Mouse (Mus musculus) intestine, postnatal 0 days (tissue): ENCODE measurements around the gene Foxo4. TPM values are rescaled to one million over a fixed set of nuclear protein-coding genes. Genes with fewer than 3 reads are reported as not detected.

Experiments used
- ATAC-seq: fragments of 200-750 bp; cut with Nextera tagmentation; 2 replicates; pipeline ENCODE4 v1.8.0; 2017; ENCODE audit warnings: mild to moderate bottlenecking, moderate TSS enrichment, moderate library complexity
- H3K27ac ChIP-seq: fragments of 300-500 bp; sonication (generic); 2 replicates; pipeline ENCODE4 v1.5.1; 2014; ENCODE audit warnings: mild to moderate bottlenecking, low read depth, low read length, moderate library complexity
- H3K27me3 ChIP-seq: fragments of 300-500 bp; sonication (generic); replicated peaks from 2 replicates; pipeline ENCODE4 v1.6.1; 2014; ENCODE audit warnings: low read length, mixed read lengths; ENCODE audit not compliant: control insufficient read depth, insufficient read depth
- H3K36me3 ChIP-seq: fragments of 300-500 bp; sonication (generic); 2 replicates; pipeline ENCODE4 v1.6.1; 2014; ENCODE audit warnings: mild to moderate bottlenecking, moderate library complexity; ENCODE audit not compliant: control insufficient read depth, insufficient read depth
- H3K4me1 ChIP-seq: fragments of 300-500 bp; sonication (generic); replicated peaks from 2 replicates; pipeline ENCODE4 v1.6.1; 2014; ENCODE audit warnings: antibody characterized with exemption, low read length, mixed read lengths; ENCODE audit not compliant: control insufficient read depth, insufficient read depth
- H3K4me2 ChIP-seq: fragments of 300-500 bp; sonication (generic); replicated peaks from 2 replicates; pipeline ENCODE4 v1.6.1; 2014; ENCODE audit warnings: low read depth, mild to moderate bottlenecking, moderate library complexity
- H3K4me3 ChIP-seq: fragments of 300-500 bp; sonication (generic); 2 replicates; pipeline ENCODE4 v1.5.1; 2014; ENCODE audit warnings: low read depth, low read length
- H3K9ac ChIP-seq: fragments of 300-500 bp; sonication (generic); 2 replicates; pipeline ENCODE4 v1.6.1; 2014; ENCODE audit warnings: mild to moderate bottlenecking, low read depth, low read length
- H3K9me3 ChIP-seq: fragments of 300-500 bp; sonication (generic); 2 replicates; pipeline ENCODE4 v1.6.1; 2016; ENCODE audit warnings: mixed run types; ENCODE audit not compliant: control insufficient read depth
- CTCF ChIP-seq: sonication (generic); IDR thresholded peaks from 2 replicates; pipeline ENCODE4 v1.5.1; 2016; ENCODE audit warnings: low read depth, mild to moderate bottlenecking, control low read depth, antibody characterized with exemption, moderate library complexity
- WGBS: fragments of 180-500 bp; shearing (Covaris S2); extraction: QIAGEN DNeasy Blood & Tissue Kit; methylation state at CpG from one replicate; pipeline ENCODE4 v1.1.7; 2014; 5-methylcytosine and 5-hydroxymethylcytosine counted together
- polyA plus RNA-seq: library from polyadenylated mRNA; unstranded; fragments of >200 nt; fragmentation: Nextera tagmentation; extraction: Ambion mirVana; gene quantifications from 2 replicates; pipeline ENCODE4 v1.2.1, GENCODE M21; 2015

Foxo4 gene
- polyA plus RNA-seq, 1 experiment from 2014 or later, result 1.4 TPM

DNA sequence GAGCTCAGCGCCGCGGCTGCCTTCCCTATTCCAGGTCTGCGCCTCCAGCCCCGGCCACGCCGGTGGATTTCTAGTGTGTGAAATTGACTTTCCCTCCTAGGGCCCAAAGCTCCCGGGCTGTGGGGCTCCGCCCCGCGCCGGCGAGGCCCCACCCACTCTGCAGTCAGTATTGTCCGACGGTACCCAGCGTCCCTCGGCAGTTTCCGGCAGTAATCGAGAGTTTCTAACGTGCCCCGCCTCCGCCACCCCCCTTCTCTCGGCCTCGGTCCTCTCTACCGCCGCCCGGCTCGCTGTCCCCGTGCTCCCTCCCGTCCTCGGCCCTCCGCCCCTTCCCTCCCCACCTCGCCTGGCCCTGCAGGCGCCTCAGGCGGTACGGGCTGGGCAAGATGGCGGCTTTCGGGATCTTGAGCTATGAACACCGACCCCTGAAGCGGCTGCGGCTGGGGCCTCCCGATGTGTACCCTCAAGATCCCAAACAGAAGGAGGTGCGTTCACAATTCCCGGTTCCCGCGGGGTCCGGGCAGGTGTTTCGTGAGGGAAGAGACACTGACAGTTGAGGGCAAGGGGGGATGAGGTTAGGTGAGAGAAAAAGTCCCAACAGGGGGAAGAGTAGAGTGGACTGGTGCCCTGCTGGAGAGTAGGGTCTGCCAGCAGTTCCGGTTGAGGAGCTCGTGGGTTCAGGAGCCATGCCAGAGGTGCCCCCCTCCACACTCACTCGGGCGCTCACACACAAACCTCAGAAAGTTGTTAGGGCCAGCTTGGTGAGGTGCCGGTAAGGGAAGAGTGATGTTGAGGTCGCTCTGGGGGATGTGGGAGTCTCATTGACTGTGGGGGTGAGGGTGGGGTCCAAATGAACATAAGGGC lies 19.8 kb downstream of the Foxo4 start, which contains the start of gene Med12:
Gene Med12, plus strand, starts transcription at position 156 of the 864 bp plus-strand sequence.
- H3K27me3 ChIP-seq, result no peaks in the 10 kb centered on the region
- peak; percentile 98 for ATAC-seq
- peak within 1 kb of the TSS; percentile 66 for H3K4me2 ChIP-seq
- 24% methylated on average over 53 of the region's 54 CpGs for WGBS
- 0 out of 2 replicates have a peak within 1 kb of the TSS, but pooled peaks have one; percentile 21 for H3K27ac ChIP-seq
- peak within 1 kb of the TSS; percentile 56 for H3K9ac ChIP-seq
- H3K4me1 ChIP-seq, result no peaks in the 10 kb centered on the region
- TF ChIP-seq CTCF, result 0 out of 2 replicates have a peak, but pooled peaks have one; percentile 11
- peaks cover 5% of the 10 kb centered on the region; the same call in 1 of the 2 replicates for H3K36me3 ChIP-seq
- peak within 1 kb of the TSS; percentile 59 for H3K4me3 ChIP-seq
- H3K9me3 ChIP-seq, result no peaks in the 10 kb centered on the region

DNA sequence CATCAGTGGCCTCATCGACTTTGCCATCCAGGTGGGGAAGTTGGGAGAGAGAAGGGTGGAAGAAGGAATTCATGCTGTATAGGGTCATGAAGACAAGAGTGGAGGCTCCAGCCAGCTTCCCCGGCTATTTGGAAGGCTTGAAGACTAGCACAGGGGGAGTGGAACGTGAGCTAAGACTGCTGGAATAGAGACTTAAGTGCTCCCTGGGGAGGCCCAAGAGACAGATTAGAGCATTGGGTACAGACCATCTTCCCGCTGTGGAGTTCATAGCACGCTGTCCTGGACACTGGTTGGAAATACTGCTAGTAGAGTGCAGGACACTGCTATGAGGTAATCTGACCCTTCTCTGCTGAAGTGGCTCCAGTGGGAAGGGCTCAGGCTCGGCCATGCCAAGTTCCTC lies 28.5 kb downstream of the Foxo4 start:
- no peak for TF ChIP-seq CTCF
- Histone ChIP-seq H3K4me3 (no peak overlapping the region), H3K36me3 (peaks cover 26% of the 10 kb centered on the region), H3K4me2 (no peak overlapping the region), H3K4me1 (no peaks in the 10 kb centered on the region), H3K9me3 (no peaks in the 10 kb centered on the region), H3K27me3 (no peaks in the 10 kb centered on the region), H3K9ac (no peak overlapping the region), H3K27ac (no peak overlapping the region)
- ATAC-seq, result no peak
- 90% methylated on average over 6 of the region's 6 CpGs for whole genome bisulfite sequencing

DNA sequence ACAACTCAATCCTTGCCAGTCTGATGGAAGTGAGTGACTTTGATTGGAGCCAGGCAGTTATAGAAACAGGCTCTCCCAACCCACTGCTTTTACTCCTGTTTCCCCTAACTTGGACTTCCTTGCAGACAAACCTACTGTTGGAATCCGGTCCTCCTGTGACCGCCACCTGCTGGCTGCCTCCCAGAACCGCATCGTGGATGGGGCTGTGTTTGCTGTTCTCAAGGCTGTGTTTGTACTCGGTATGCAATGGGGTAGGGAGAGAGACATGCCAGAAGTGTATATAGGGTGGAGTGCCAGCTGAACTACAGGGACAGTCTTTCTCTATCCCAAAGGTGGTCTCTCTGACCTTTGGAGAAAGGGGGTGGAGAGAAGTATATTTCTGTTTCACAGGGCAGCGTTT lies 31.2 kb downstream of the Foxo4 start:
- Histone ChIP-seq H3K9ac (no peak overlapping the region), H3K36me3 (peaks cover 30% of the 10 kb centered on the region), H3K27ac (no peak overlapping the region), H3K4me1 (no peaks in the 10 kb centered on the region), H3K9me3 (no peaks in the 10 kb centered on the region), H3K4me2 (no peak overlapping the region), H3K27me3 (no peaks in the 10 kb centered on the region), H3K4me3 (no peak overlapping the region)
- no peak for ATAC-seq
- 25% methylated on average over 6 of the region's 6 CpGs for WGBS
- TF ChIP-seq CTCF, result peak; percentile 82

DNA sequence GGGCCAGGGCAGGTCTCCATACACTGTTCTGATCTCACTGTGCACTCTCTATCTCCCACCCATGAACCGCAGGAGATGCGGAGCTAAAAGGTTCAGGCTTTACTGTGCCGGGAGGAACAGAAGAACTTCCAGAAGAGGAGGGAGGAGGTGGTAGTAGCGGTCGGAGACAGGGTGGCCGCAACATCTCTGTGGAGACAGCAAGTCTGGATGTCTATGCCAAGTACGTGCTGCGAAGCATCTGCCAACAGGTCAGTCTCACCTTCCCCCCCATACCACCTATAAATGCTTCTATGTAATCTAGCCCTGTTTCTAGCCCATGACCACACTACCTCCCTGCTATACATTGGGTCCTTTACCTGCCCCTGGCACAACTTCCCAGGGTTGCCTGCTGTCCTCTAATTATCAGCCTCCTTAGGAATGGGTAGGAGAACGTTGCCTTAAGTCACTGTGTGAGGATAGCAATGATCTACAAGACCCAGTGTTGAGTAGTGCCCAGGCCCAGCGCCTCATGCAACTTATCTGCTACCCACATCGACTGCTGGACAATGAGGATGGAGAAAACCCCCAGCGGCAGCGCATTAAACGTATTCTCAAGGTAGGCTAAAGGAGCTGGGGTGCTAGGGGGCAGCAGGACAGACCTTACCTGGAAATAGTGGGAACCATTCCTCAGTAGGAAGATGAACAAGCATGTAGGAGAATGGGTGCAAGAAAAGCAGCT lies 31.8 kb downstream of the Foxo4 start:
- H3K27me3 ChIP-seq, result no peaks in the 10 kb centered on the region
- H3K9me3 ChIP-seq, result no peaks in the 10 kb centered on the region
- WGBS, result 88% methylated on average over 14 of the region's 14 CpGs
- ATAC-seq, result no peak
- H3K4me2 ChIP-seq, result no peak overlapping the region
- no peak overlapping the region for H3K27ac ChIP-seq
- H3K4me3 ChIP-seq, result no peak overlapping the region
- H3K4me1 ChIP-seq, result no peaks in the 10 kb centered on the region
- H3K9ac ChIP-seq, result no peak overlapping the region
- peaks cover 32% of the 10 kb centered on the region for H3K36me3 ChIP-seq
- no peak for TF ChIP-seq CTCF

DNA sequence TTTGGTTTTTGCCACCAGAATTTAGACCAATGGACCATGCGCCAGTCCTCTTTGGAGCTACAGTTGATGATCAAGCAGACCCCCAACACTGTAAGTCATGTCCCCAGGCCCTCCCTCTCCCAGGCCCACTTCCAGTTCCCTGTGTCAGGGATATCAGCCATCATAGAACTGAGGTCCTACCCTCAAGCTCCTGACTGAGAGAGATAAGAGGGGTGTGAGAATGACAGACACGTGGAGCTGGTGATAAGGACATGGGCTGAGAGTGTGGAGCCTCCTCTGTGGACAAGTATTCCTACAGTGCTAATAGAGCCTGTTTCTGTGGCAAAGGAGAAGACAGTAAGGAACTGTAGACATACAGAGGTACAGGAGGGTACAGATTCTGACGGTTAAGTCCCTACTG lies 33.2 kb downstream of the Foxo4 start:
- no peak for TF ChIP-seq CTCF
- H3K27ac ChIP-seq, result no peak overlapping the region
- ATAC-seq, result no peak
- WGBS, result 81% methylated on average over 3 of the region's 3 CpGs
- no peaks in the 10 kb centered on the region for H3K4me1 ChIP-seq
- no peak overlapping the region for H3K4me2 ChIP-seq
- H3K9ac ChIP-seq, result no peak overlapping the region
- H3K27me3 ChIP-seq, result no peaks in the 10 kb centered on the region
- H3K4me3 ChIP-seq, result no peak overlapping the region
- H3K9me3 ChIP-seq, result no peaks in the 10 kb centered on the region
- H3K36me3 ChIP-seq, result peaks cover 25% of the 10 kb centered on the region

DNA sequence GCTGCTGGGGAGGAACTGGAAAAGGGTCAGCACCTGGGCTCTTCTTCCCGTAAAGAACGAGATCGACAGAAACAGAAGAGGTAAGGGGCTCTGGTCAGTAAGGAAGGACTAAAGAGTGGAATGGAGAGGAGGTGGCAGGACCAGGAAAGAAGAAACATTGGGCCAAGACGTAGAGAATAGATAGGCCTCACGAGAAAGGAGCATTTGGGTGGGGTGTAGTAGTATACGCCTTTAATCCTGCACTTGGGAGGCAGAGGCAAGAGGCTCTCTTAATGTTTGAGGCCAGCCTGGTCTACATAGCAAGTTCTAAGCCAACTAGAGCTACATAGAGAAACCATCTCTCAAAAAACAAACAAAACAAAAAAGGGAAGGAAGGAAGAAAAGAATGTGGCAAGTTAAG lies 34.1 kb downstream of the Foxo4 start:
- no peak for ATAC-seq
- no peak overlapping the region for H3K27ac ChIP-seq
- H3K4me2 ChIP-seq, result no peak overlapping the region
- H3K4me3 ChIP-seq, result no peak overlapping the region
- H3K27me3 ChIP-seq, result no peaks in the 10 kb centered on the region
- TF ChIP-seq CTCF, result no peak
- no peak overlapping the region for H3K9ac ChIP-seq
- WGBS, result 88% methylated on average over 6 of the region's 6 CpGs
- H3K4me1 ChIP-seq, result no peaks in the 10 kb centered on the region
- H3K36me3 ChIP-seq, result peaks cover 26% of the 10 kb centered on the region
- no peaks in the 10 kb centered on the region for H3K9me3 ChIP-seq
